Mouse (Mus musculus): ENCODE measurements around the gene Krt23. TPM values are rescaled to one million over a fixed set of nuclear protein-coding genes. Genes with fewer than 3 reads are reported as not detected.

Gene Krt23
- polyA plus RNA-seq, 1 experiment: not detected

DNA sequence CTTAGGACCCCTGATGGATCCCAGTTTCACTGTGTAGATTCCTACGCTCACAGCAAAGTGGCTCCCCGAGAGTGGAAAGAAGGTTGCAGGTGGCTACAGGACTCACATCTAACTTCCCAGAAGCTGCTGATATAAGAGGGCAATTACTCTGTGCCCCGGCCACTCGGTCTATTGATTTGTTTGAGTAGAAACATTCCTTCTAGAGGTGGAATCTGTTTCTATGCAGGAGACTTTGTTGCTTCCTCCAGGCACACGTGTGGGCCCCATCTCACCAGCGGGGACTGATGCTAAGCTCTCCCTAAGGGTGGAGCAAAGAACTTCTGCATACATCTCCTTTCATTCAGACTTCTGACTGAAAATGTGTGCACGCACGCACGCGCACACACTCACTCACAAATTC lies 53.5 kb downstream of the Krt23 start:
- 66% methylated on average over 10 of the region's 10 CpGs for WGBS
- TF ChIP-seq POLR2A (IDR thresholded peaks at IDR 0.05; ENCODE audit: borderline replicate concordance, control insufficient read depth, low read depth, low read length): no peak

DNA sequence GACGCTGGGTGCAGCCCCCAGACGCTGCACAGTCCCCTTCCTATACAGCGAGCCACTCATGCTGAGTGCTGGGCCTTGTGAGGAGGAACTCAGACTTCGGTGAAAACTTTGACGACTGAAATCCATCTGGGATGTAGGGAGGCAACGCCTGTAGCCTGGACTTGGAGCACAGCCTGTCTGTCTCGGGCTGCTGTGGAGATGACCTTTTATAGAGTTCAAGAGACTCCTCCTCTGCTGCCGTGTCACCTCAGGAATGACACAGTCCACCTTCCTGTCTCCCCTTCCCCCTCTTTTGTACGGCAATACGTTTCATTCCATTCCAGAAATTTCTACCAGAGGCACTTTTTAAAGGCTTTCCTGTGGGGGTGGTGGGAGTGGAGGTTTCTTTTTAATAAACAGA lies 55.0 kb downstream of the Krt23 start, which contains the start of gene Krt20:
TSS of gene Krt20 (minus strand) at position 179 of the 400 bp plus-strand sequence.
- Histone ChIP-seq H3K4me3 (replicated peaks; ENCODE audit: control insufficient read depth, low read depth, low read length) (no peak within 1 kb of the TSS), H3K27ac (ENCODE audit: control insufficient read depth, insufficient read depth, low read depth, low read length, poor library complexity) (no peak within 1 kb of the TSS), H3K4me1 (ENCODE audit: control insufficient read depth, insufficient read depth, low read length) (no peaks in the 10 kb centered on the region)
- 52% methylated on average over 10 of the region's 10 CpGs for WGBS
- TF ChIP-seq POLR2A (IDR thresholded peaks at IDR 0.05; ENCODE audit: borderline replicate concordance, control insufficient read depth, low read depth, low read length) (no peak), CTCF (IDR thresholded peaks at IDR 0.05; ENCODE audit: control insufficient read depth, insufficient read depth, low read length) (no peak)

More for the DNA sequence above, 53.5 kb downstream of the Krt23 start:
- no peak overlapping the region for H3K4me3 ChIP-seq (replicated peaks; ENCODE audit: control insufficient read depth, low read depth, low read length)
- no peak overlapping the region for H3K27ac ChIP-seq (ENCODE audit: control insufficient read depth, insufficient read depth, low read depth, low read length, poor library complexity)
- H3K4me1 ChIP-seq (ENCODE audit: control insufficient read depth, insufficient read depth, low read length): no peaks in the 10 kb centered on the region

DNA sequence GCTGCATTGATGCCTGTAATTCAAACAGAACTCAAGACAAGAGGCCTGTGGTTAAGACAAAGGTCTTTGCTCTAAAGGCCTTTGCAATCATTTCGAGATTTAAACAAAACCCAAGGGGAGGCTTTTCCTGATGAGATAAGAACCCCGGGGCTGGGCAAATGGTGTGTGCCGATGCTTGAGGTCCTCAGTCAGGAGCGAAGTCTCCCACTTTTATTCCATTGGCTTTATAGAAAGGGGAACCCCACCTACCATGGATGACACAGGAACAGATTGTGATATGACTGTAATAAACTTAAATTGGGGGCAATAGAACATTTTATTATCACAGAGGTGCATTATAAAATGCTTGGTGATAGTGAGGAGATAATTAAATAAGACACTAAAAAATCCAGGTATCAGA lies 56.3 kb downstream of the Krt23 start:
- TF ChIP-seq CTCF (IDR thresholded peaks at IDR 0.05; ENCODE audit: control insufficient read depth, insufficient read depth, low read length) (no peak), POLR2A (IDR thresholded peaks at IDR 0.05; ENCODE audit: borderline replicate concordance, control insufficient read depth, low read depth, low read length) (no peak)
- H3K4me1 ChIP-seq (ENCODE audit: control insufficient read depth, insufficient read depth, low read length): no peaks in the 10 kb centered on the region
- no peak overlapping the region for H3K4me3 ChIP-seq (replicated peaks; ENCODE audit: control insufficient read depth, low read depth, low read length)
- WGBS: 52% methylated on average over 4 of the region's 4 CpGs
- H3K27ac ChIP-seq (ENCODE audit: control insufficient read depth, insufficient read depth, low read depth, low read length, poor library complexity): no peak overlapping the region

DNA sequence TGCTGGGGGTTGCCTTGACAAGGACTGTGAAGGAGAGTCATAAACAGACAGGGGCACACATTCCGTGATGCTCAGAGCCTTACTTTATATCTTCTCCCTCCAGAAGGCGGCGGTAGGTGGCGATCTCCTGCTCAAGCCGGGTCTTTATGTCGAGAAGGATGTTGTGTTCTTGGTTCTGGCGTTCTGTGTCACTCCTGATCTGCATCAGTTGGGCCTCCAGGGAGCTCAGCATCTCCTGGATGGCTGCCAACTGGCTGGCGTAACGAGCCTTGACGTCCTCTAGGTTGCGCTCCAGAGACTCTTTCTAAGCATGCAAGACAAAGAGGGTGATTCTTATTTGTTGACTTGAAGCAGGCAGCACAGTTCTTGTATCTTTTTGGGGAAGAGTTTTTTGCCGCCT lies 62.3 kb downstream of the Krt23 start:
- no peak for TF ChIP-seq POLR2A (IDR thresholded peaks at IDR 0.05; ENCODE audit: borderline replicate concordance, control insufficient read depth, low read depth, low read length)
- no peak for TF ChIP-seq CTCF (IDR thresholded peaks at IDR 0.05; ENCODE audit: control insufficient read depth, insufficient read depth, low read length)
- Histone ChIP-seq H3K27ac (ENCODE audit: control insufficient read depth, insufficient read depth, low read depth, low read length, poor library complexity) (no peak overlapping the region), H3K4me3 (replicated peaks; ENCODE audit: control insufficient read depth, low read depth, low read length) (no peak overlapping the region), H3K4me1 (ENCODE audit: control insufficient read depth, insufficient read depth, low read length) (no peaks in the 10 kb centered on the region)
- 62% methylated on average over 12 of the region's 12 CpGs for WGBS

Other genes starting within 250 kb of the Krt23 start
- gene Krt222, start 249.1 kb downstream of the Krt23 start, polyA plus RNA-seq (2011; ENCODE audit: insufficient read depth, insufficient read length, low replicate concordance, missing spikeins): 0.95 TPM in 1 of 2 replicates, not detected in the other
- not detected in 2 replicates for gene Krt24, start 207.9 kb downstream of the Krt23 start, polyA plus RNA-seq (2011; ENCODE audit: insufficient read depth, insufficient read length, low replicate concordance, missing spikeins)
- gene Krt25, start 170.2 kb downstream of the Krt23 start, polyA plus RNA-seq (2011; ENCODE audit: insufficient read depth, insufficient read length, low replicate concordance, missing spikeins): not detected in 2 replicates
- gene Krt26, start 155.2 kb downstream of the Krt23 start, polyA plus RNA-seq (2011; ENCODE audit: insufficient read depth, insufficient read length, low replicate concordance, missing spikeins): not detected in 2 replicates
- gene Krt27, start 142.0 kb downstream of the Krt23 start, polyA plus RNA-seq (2011; ENCODE audit: insufficient read depth, insufficient read length, low replicate concordance, missing spikeins): 2.6 TPM in 1 of 2 replicates, not detected in the other
- gene Krt28, start 118.2 kb downstream of the Krt23 start, polyA plus RNA-seq (2011; ENCODE audit: insufficient read depth, insufficient read length, low replicate concordance, missing spikeins): not detected in 2 replicates
- not detected in 2 replicates for gene Krt10, start 103.8 kb downstream of the Krt23 start, polyA plus RNA-seq (2011; ENCODE audit: insufficient read depth, insufficient read length, low replicate concordance, missing spikeins)
- not detected in 2 replicates for gene Krt12, start 70.9 kb downstream of the Krt23 start, polyA plus RNA-seq (2011; ENCODE audit: insufficient read depth, insufficient read length, low replicate concordance, missing spikeins)
- gene Krt20, start 55.0 kb downstream of the Krt23 start, polyA plus RNA-seq (2011; ENCODE audit: insufficient read depth, insufficient read length, low replicate concordance, missing spikeins): not detected in 2 replicates
- not detected in 2 replicates for gene Krt39, start 28.2 kb upstream of the Krt23 start, polyA plus RNA-seq (2011; ENCODE audit: insufficient read depth, insufficient read length, low replicate concordance, missing spikeins)
- gene Krt40, start 50.0 kb upstream of the Krt23 start, polyA plus RNA-seq (2011; ENCODE audit: insufficient read depth, insufficient read length, low replicate concordance, missing spikeins): not detected in 2 replicates
- not detected in 2 replicates for gene Krtap3-3, start 57.7 kb upstream of the Krt23 start, polyA plus RNA-seq (2011; ENCODE audit: insufficient read depth, insufficient read length, low replicate concordance, missing spikeins)
- gene Krtap3-2, start 63.7 kb upstream of the Krt23 start, polyA plus RNA-seq (2011; ENCODE audit: insufficient read depth, insufficient read length, low replicate concordance, missing spikeins): not detected in 2 replicates
- gene Gm11939, start 66.3 kb upstream of the Krt23 start, polyA plus RNA-seq (2011; ENCODE audit: insufficient read depth, insufficient read length, low replicate concordance, missing spikeins): not detected in 2 replicates
- gene Krtap3-1, start 73.5 kb upstream of the Krt23 start, polyA plus RNA-seq (2011; ENCODE audit: insufficient read depth, insufficient read length, low replicate concordance, missing spikeins): not detected in 2 replicates
- 1.5 TPM in 1 of 2 replicates, not detected in the other for gene Krtap1-5, start 87.9 kb upstream of the Krt23 start, polyA plus RNA-seq (2011; ENCODE audit: insufficient read depth, insufficient read length, low replicate concordance, missing spikeins)
- gene Krtap1-4, start 90.5 kb upstream of the Krt23 start, polyA plus RNA-seq (2011; ENCODE audit: insufficient read depth, insufficient read length, low replicate concordance, missing spikeins): not detected in 2 replicates
- gene Krtap1-3, start 98.2 kb upstream of the Krt23 start, polyA plus RNA-seq (2011; ENCODE audit: insufficient read depth, insufficient read length, low replicate concordance, missing spikeins): not detected in 2 replicates
- gene Krtap9-3, start 105.0 kb upstream of the Krt23 start, polyA plus RNA-seq (2011; ENCODE audit: insufficient read depth, insufficient read length, low replicate concordance, missing spikeins): not detected in 2 replicates
- gene Gm11938, start 110.2 kb upstream of the Krt23 start, polyA plus RNA-seq (2011; ENCODE audit: insufficient read depth, insufficient read length, low replicate concordance, missing spikeins): not detected in 2 replicates
- gene Gm11937, start 117.1 kb upstream of the Krt23 start, polyA plus RNA-seq (2011; ENCODE audit: insufficient read depth, insufficient read length, low replicate concordance, missing spikeins): not detected in 2 replicates
- gene Krtap2-4, start 121.7 kb upstream of the Krt23 start, polyA plus RNA-seq (2011; ENCODE audit: insufficient read depth, insufficient read length, low replicate concordance, missing spikeins): not detected in 2 replicates
- gene Gm11562, start 127.3 kb upstream of the Krt23 start, polyA plus RNA-seq (2011; ENCODE audit: insufficient read depth, insufficient read length, low replicate concordance, missing spikeins): not detected in 2 replicates
- not detected in 2 replicates for gene Krtap4-1, start 135.1 kb upstream of the Krt23 start, polyA plus RNA-seq (2011; ENCODE audit: insufficient read depth, insufficient read length, low replicate concordance, missing spikeins)
- gene Krtap4-2, start 141.9 kb upstream of the Krt23 start, polyA plus RNA-seq (2011; ENCODE audit: insufficient read depth, insufficient read length, low replicate concordance, missing spikeins): not detected in 2 replicates
- gene Krtap4-7, start 151.0 kb upstream of the Krt23 start, polyA plus RNA-seq (2011; ENCODE audit: insufficient read depth, insufficient read length, low replicate concordance, missing spikeins): not detected in 2 replicates
- not detected in 2 replicates for gene Gm11555, start 157.1 kb upstream of the Krt23 start, polyA plus RNA-seq (2011; ENCODE audit: insufficient read depth, insufficient read length, low replicate concordance, missing spikeins)
- not detected in 2 replicates for gene Gm11563, start 165.8 kb upstream of the Krt23 start, polyA plus RNA-seq (2011; ENCODE audit: insufficient read depth, insufficient read length, low replicate concordance, missing spikeins)
- gene Krtap4-6, start 172.8 kb upstream of the Krt23 start, polyA plus RNA-seq (2011; ENCODE audit: insufficient read depth, insufficient read length, low replicate concordance, missing spikeins): not detected in 2 replicates
- gene Gm14190, start 197.6 kb upstream of the Krt23 start, polyA plus RNA-seq (2011; ENCODE audit: insufficient read depth, insufficient read length, low replicate concordance, missing spikeins): not detected in 2 replicates
- gene Gm14180, start 241.2 kb upstream of the Krt23 start, polyA plus RNA-seq (2011; ENCODE audit: insufficient read depth, insufficient read length, low replicate concordance, missing spikeins): not detected in 2 replicates